Mouse (Mus musculus): ENCODE results near the gene Rnf20. TPM values are rescaled to one million over a fixed set of nuclear protein-coding genes. Genes with fewer than 3 reads are reported as not detected.

The Rnf20 gene
- 65.3 TPM for polyA plus RNA-seq (2014; fragmentation: Illumina TruSeq; extraction: RNeasy Lipid Tissue Mini Kit (QIAGEN cat#74804); ENCODE audit: low read depth, low replicate concordance)

DNA sequence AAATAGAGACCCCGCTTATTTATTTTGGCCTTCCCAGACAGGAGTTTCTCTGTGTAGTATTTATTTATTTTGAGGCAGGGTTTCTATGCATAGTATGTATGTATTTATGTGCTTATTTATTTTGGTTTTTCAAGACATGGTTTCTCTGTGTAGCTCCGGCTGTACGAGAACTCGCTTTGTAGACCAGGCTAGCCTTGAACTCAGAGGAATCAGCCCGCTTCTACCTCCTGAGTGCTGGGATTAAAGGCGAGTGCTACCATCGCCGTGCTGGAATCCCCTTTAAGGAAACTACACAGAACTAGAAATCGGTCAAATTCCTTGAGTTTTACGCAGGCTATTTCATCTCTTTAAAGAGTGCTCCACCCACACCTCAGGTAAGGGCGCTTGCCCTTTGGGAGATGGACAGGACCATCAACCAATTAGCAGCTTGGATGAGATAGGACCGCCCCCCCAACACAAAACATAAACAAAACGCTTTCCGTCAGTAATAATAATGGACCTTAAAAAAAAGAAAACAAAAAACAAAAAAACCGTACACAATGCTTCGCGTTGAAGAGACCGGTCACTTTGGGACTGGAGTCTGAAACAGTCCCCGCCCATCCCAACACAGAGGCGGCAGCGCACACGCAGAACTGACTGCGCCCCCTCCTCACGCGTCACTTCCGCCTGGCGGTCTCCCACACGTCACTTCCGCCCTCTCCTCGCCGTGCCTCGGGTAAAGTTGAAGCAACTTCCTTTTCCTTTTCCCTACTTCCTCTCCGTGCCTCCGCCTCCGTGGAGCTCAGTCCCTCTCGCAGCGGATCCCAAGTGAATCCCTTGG, at the start of gene Rnf20:
Gene Rnf20, plus strand, starts transcription at position 688 of the 820 bp plus-strand sequence.

DNA sequence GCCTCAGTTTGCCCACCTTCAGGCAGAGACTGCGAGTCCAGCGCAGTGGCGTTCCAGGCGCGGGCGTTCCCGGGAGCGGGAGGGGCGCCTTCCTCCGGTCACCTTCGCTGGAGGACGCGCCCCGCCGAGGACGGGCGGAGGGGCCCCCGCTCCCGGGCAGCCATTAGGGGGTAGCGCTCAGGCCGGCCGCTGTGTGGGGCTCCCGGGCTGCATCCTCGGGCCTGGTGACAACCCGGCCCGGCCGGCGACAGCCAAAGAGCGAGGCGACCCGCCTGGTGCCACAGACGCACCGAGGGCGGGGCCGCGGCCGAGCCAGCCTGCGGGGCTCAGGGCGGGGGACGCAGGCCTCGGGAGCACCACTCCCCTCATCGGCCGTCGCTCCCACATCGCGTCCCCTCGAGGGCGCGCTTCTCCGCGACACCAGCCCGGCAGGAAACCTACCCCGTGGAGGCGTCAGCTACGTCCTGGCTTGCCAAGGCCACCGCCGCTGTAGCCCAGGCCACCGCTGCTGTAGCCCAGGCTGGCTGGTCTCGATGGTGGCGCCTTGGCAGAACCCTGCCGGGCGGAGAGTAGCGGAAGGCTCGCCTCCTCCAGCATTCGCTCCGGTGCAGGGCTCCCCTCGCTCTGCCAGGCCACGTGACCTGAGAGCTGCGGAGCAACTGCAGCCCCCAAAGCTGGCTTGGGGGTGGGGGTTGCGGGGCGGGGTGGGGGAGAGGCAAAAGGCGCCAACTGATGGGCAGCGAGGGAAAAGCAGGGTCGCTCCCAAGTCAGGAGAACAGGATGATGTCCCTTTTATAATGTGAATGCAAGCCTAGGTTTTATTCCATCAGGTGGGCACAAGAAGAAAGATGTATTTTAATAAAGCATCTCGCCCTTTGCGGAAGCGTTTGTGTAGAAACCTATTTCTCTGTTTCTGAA, 34.4 kb upstream of the Rnf20 start, which contains the start of gene Tmem246:
Gene Tmem246, minus strand, starts transcription at position 694 of the 918 bp plus-strand sequence.

DNA sequence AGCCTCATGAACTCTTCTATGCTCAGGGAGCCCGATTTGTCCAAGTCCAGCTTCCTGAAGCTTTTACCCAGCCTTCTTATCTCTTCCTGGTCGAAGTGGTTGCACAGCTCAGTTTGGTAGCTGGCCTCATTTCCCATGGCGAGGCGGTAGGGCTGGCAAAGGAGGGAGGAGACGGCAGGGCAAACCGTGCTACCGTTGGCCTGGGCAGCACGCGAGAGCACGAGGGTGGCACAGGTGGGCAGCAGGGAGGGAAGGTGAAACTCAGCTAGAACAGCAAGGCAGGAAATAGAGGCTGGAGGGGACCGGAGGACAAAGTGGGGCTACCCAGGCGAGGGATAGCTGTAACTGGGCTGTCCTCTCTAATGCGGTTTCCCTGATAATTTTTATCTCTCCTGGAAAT, 50.0 kb downstream of the Rnf20 start, which contains the start of gene Ppp3r2:
Gene Ppp3r2, minus strand, starts transcription at position 213 of the 400 bp plus-strand sequence.

Other genes starting within 250 kb of the Rnf20 start
- not detected for gene Acnat2, start 223.9 kb upstream of the Rnf20 start, polyA plus RNA-seq (2014; fragmentation: Illumina TruSeq; extraction: RNeasy Lipid Tissue Mini Kit (QIAGEN cat#74804); ENCODE audit: low read depth, low replicate concordance)
- gene Acnat1, start 158.1 kb upstream of the Rnf20 start, polyA plus RNA-seq (2014; fragmentation: Illumina TruSeq; extraction: RNeasy Lipid Tissue Mini Kit (QIAGEN cat#74804); ENCODE audit: low read depth, low replicate concordance) = 0.93 TPM
- 0.29 TPM for gene Baat, start 125.4 kb upstream of the Rnf20 start, polyA plus RNA-seq (2014; fragmentation: Illumina TruSeq; extraction: RNeasy Lipid Tissue Mini Kit (QIAGEN cat#74804); ENCODE audit: low read depth, low replicate concordance)
- gene Mrpl50, start 110.9 kb upstream of the Rnf20 start, polyA plus RNA-seq (2014; fragmentation: Illumina TruSeq; extraction: RNeasy Lipid Tissue Mini Kit (QIAGEN cat#74804); ENCODE audit: low read depth, low replicate concordance) = 151 TPM
- gene Zfp189, start 110.8 kb upstream of the Rnf20 start, polyA plus RNA-seq (2014; fragmentation: Illumina TruSeq; extraction: RNeasy Lipid Tissue Mini Kit (QIAGEN cat#74804); ENCODE audit: low read depth, low replicate concordance) = 15.8 TPM
- gene Aldob, start 82.5 kb upstream of the Rnf20 start, polyA plus RNA-seq (2014; fragmentation: Illumina TruSeq; extraction: RNeasy Lipid Tissue Mini Kit (QIAGEN cat#74804); ENCODE audit: low read depth, low replicate concordance) = not detected
- 1.6 TPM for gene Tmem246, start 34.1 kb upstream of the Rnf20 start, polyA plus RNA-seq (2014; fragmentation: Illumina TruSeq; extraction: RNeasy Lipid Tissue Mini Kit (QIAGEN cat#74804); ENCODE audit: low read depth, low replicate concordance)
- not detected for gene Ppp3r2, start 50.0 kb downstream of the Rnf20 start, polyA plus RNA-seq (2014; fragmentation: Illumina TruSeq; extraction: RNeasy Lipid Tissue Mini Kit (QIAGEN cat#74804); ENCODE audit: low read depth, low replicate concordance)
- 1.2 TPM for gene Grin3a, start 213.7 kb downstream of the Rnf20 start, polyA plus RNA-seq (2014; fragmentation: Illumina TruSeq; extraction: RNeasy Lipid Tissue Mini Kit (QIAGEN cat#74804); ENCODE audit: low read depth, low replicate concordance)

All from adrenal gland, adult 10 weeks (tissue).